Mouse (Mus musculus): ENCODE results near the gene Dcps.

GRCm38 (mm10) chr9:35192983-35193542 lies 17.2 kb upstream of the Dcps start:
- TF ChIP-seq POLR2A (IDR thresholded peaks at IDR 0.05; ENCODE audit: insufficient read length, low read depth) (no peak), TCF3 (IDR thresholded peaks at IDR 0.05; ENCODE audit: insufficient read length, low read depth) (no peak), USF1 (IDR thresholded peaks at IDR 0.05; ENCODE audit: low read depth) (no peak), TCF12 (IDR thresholded peaks at IDR 0.05; ENCODE audit: insufficient read depth, poor library complexity, severe bottlenecking) (no peak), MYOG (IDR thresholded peaks at IDR 0.05; ENCODE audit: control insufficient read depth in 1 of 3, insufficient read depth in 1 of 3, insufficient read length in 2 of 3, low read depth in 2 of 3) (no peak), MAX (IDR thresholded peaks at IDR 0.05; ENCODE audit: low read depth) (no peak), MYOD1 (IDR thresholded peaks at IDR 0.05; ENCODE audit: control insufficient read depth in 1 of 3, insufficient read length in 2 of 3, low read depth in 2 of 3) (no peak), REST (IDR thresholded peaks at IDR 0.05; ENCODE audit: insufficient read depth, insufficient read length) (no peak)

All from myocyte (in vitro differentiated cells).